Mouse (Mus musculus) kidney, adult 2 months (tissue): ENCODE results near the gene Scd2. TPM values are rescaled to one million over a fixed set of nuclear protein-coding genes. Genes with fewer than 3 reads are reported as not detected.

ENCODE experiments used
- DNase-seq: peaks from one replicate; pipeline ENCODE4 v3.0.0; 2021
- H3K27ac ChIP-seq: fragments of 200-500 bp; 2 replicates; pipeline ENCODE4 v1.5.1; 2012; ENCODE audit warnings: low read depth, low read length, control low read depth, inconsistent platforms; ENCODE audit not compliant: insufficient read depth
- H3K27me3 ChIP-seq: fragments of 200-500 bp; replicated peaks from 2 replicates; pipeline ENCODE4 v1.6.1; 2012; ENCODE audit warnings: mild to moderate bottlenecking, moderate library complexity, low read length, inconsistent platforms; ENCODE audit not compliant: control insufficient read depth, insufficient read depth
- H3K36me3 ChIP-seq: fragments of 200-500 bp; 2 replicates; pipeline ENCODE4 v1.6.1; 2012; ENCODE audit warnings: mild to moderate bottlenecking, moderate library complexity, low read length, inconsistent platforms; ENCODE audit not compliant: control insufficient read depth, insufficient read depth
- H3K4me1 ChIP-seq: fragments of 200-500 bp; 2 replicates; pipeline ENCODE4 v1.6.1; 2011; ENCODE audit warnings: low read length; ENCODE audit not compliant: control insufficient read depth, insufficient read depth
- H3K4me3 ChIP-seq: fragments of 200-500 bp; 2 replicates; pipeline ENCODE4 v1.5.1; 2011; ENCODE audit warnings: mild to moderate bottlenecking, low read depth, low read length, control low read depth; ENCODE audit not compliant: insufficient read depth
- CTCF ChIP-seq: fragments of 200-500 bp; conservative IDR thresholded peaks from 2 replicates; pipeline ENCODE4 v1.5.1; 2011; ENCODE audit warnings: low read depth, mild to moderate bottlenecking, control low read depth, low read length, moderate library complexity, mixed read lengths; ENCODE audit not compliant: insufficient read depth, insufficient read length
- POLR2A ChIP-seq: fragments of 200-500 bp; IDR thresholded peaks from one replicate; pipeline ENCODE4 v1.6.1; 2011; ENCODE audit warnings: low read depth, low read length, control low read depth
- WGBS: fragments of 180-500 bp; shearing (Covaris S2); methylation state at CpG from one replicate; pipeline ENCODE4 v1.1.7; 2018; 5-methylcytosine and 5-hydroxymethylcytosine counted together
- polyA plus RNA-seq: library from polyadenylated mRNA; depleted of rRNA; stranded (reverse); fragments of >200 nt; gene quantifications from 2 replicates; pipeline ENCODE4 v1.2.3, GENCODE M21; 2012

Scd2 gene
- polyA plus RNA-seq, 1 experiment: 61.3 TPM

DNA sequence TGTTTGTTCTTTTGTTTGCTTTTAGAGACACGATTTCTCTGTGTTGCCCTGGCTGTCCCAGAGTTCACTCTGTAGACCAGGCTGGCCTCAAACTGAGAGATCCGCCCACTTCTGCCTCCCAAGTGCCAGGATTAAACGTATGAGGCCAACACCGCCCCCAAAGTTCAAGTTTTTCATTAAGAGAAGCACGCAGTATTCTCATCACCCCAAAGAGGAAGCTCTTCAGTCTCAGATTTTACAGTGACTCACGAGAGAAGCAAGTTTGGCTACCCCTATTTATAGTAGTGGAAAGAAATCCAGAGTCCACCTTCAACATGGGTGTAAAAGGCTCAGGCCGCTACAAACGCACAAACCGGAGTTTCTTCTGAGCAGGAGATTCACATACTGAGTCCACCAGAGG lies 29.2 kb upstream of the Scd2 start:
- H3K4me3 ChIP-seq: no peak overlapping the region
- no peak overlapping the region for H3K27ac ChIP-seq
- H3K27me3 ChIP-seq: no peaks in the 10 kb centered on the region
- H3K36me3 ChIP-seq: no peaks in the 10 kb centered on the region
- TF ChIP-seq POLR2A (no peak), CTCF (no peak)
- no peaks in the 10 kb centered on the region for H3K4me1 ChIP-seq
- no peak for DNase-seq
- 71% methylated on average over 9 of the region's 9 CpGs for WGBS

DNA sequence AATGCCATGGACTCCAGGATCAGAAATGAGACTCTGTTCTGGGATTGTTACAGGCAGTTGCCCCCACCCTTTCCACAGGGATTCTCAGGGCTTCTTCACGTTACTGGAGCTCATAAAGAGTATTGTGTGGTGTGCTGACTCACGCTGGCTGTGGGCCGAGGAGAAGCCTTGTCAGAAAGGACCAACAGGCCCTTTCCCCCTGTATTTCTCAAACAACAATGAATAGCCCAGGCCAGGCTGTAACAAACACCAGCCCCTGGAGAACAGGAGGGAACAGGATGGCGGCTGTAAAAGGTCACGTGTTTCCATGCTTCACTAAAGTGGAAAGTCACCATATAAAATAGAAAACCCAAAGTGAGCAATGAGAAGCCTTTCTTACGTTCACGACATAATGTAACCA lies 28.2 kb upstream of the Scd2 start:
- TF ChIP-seq CTCF: no peak
- no peak for TF ChIP-seq POLR2A
- 74% methylated on average over 7 of the region's 7 CpGs for WGBS
- Histone ChIP-seq H3K4me1 (no peaks in the 10 kb centered on the region), H3K27ac (no peak overlapping the region), H3K4me3 (no peak overlapping the region), H3K27me3 (no peaks in the 10 kb centered on the region), H3K36me3 (no peaks in the 10 kb centered on the region)
- DNase-seq: no peak

DNA sequence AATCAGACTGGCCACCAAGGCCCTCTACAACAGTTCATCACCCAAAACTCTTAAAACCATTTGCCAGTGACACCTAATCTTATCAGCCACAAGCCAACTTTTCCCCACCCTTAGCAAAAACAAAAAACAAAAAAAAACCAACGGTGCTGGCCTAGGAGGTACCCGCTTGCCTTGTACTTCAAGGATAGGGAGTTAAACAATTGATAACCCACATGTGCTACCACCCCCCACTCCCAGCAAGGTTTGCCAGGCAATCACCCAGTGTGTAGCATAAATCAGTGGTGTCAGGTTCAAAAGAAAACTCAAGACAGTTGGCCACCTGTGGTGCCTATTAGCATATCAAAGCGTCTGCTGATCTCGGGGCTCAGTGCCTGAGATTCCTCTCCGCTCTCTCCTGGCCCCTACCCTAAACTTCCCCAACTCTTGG lies 27.6 kb upstream of the Scd2 start:
- H3K27ac ChIP-seq: no peak overlapping the region
- 74% methylated on average over 5 of the region's 5 CpGs for WGBS

DNA sequence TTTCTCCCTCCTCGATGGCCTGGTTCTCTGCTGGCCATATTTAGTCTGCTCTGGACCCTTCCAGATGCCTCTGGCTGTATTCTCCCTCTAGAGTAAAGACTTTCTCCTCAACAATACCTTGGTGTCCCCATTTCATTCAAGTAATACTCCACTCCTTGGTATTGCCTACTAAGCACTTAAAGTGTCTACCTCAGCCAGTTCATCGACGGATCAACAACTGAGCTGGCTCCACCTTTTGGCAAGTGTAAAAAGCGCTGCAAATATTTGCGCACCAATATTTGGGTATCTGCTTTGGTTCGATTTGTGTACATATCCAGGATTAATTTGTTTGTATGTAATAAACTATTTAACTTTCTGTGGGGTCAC lies 27.0 kb upstream of the Scd2 start:
- WGBS: 26% methylated on average over 6 of the region's 6 CpGs
- H3K27ac ChIP-seq: peak overlapping the region; percentile 29; the same call in 1 of the 2 replicates
- no peaks in the 10 kb centered on the region for H3K36me3 ChIP-seq
- H3K27me3 ChIP-seq: no peaks in the 10 kb centered on the region
- TF ChIP-seq POLR2A (no peak), CTCF (0 out of 2 replicates have a peak, but pooled peaks have one; percentile 3)
- H3K4me3 ChIP-seq: peak overlapping the region; percentile 74
- DNase-seq: no peak
- H3K4me1 ChIP-seq: no peaks in the 10 kb centered on the region

More for the DNA sequence above, 27.6 kb upstream of the Scd2 start:
- Histone ChIP-seq H3K36me3 (no peaks in the 10 kb centered on the region), H3K4me1 (no peaks in the 10 kb centered on the region), H3K4me3 (no peak overlapping the region), H3K27me3 (no peaks in the 10 kb centered on the region)
- no peak for DNase-seq
- TF ChIP-seq POLR2A: no peak
- TF ChIP-seq CTCF: no peak

DNA sequence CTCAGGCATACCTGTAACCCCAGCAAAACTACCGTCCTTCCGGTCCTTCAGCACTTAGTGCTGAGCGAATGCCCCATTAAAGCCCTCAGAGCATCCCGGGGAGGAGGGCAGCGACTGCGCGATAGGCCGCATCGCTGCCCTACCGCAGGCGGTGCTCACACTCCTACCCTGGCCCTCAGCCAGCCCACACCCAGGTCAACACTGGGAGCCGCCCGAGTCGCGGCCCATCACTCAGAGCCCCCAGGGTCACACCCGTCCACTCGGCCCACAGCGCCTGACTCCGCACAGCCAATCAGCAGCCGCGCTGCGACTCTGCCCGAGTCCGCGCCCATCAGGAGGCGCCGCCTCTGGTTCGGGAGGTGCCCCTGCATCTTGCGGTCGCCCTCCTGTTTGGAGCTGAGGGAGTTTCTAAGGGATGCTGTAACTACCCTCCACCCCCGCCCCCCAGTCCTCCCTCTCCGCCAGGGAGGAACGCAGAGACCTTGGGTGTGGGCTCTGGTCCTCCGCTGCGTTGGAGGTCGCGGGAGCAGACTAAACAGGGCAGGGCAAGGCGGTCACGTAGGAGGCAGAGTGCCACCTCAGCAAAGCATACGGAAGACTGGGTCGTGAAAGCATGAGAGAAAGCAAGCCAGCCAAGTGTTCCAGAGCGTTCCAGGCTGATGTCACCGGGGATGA lies 26.5 kb upstream of the Scd2 start:
- peak overlapping the region; percentile 75; the same call in 1 of the 2 replicates for H3K27ac ChIP-seq
- DNase-seq: peak; percentile 88
- WGBS: under 1% methylated on average over 43 of the region's 43 CpGs

DNA sequence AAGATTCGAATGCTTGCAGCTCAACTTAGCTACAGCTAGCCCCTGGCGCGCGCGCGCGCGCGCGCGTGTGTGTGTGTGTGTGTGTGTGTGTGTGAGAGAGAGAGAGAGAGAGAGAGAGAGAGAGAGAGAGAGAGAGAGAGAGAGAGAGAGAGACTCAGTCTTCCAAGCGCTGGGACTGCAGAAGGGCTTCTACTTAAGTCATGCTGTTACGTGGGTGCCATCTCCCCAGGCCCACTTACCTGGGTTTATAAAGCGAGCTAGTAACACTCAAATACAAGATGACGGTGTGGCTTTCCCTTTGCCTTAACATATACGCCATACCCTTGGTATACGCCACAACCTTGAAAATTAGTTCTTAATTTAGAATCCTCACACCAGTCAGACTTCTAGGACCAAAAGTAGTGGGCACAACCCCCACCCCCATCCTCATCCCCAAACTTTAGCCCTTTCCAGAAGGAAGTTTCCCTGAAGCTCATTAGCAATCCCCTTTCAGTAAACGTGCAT lies 25.9 kb upstream of the Scd2 start:
- Histone ChIP-seq H3K4me1 (no peaks in the 10 kb centered on the region), H3K27ac (peak overlapping the region; percentile 75; the same call in 1 of the 2 replicates), H3K36me3 (no peaks in the 10 kb centered on the region), H3K4me3 (peak overlapping the region; percentile 74), H3K27me3 (no peaks in the 10 kb centered on the region)
- TF ChIP-seq CTCF: no peak
- TF ChIP-seq POLR2A: no peak
- no peak for DNase-seq
- 19% methylated on average over 18 of the region's 18 CpGs for WGBS

More for the DNA sequence above, 26.5 kb upstream of the Scd2 start:
- no peak for TF ChIP-seq POLR2A
- TF ChIP-seq CTCF: no peak
- Histone ChIP-seq H3K4me1 (no peaks in the 10 kb centered on the region), H3K4me3 (peak overlapping the region; percentile 74), H3K36me3 (no peaks in the 10 kb centered on the region), H3K27me3 (no peaks in the 10 kb centered on the region)

DNA sequence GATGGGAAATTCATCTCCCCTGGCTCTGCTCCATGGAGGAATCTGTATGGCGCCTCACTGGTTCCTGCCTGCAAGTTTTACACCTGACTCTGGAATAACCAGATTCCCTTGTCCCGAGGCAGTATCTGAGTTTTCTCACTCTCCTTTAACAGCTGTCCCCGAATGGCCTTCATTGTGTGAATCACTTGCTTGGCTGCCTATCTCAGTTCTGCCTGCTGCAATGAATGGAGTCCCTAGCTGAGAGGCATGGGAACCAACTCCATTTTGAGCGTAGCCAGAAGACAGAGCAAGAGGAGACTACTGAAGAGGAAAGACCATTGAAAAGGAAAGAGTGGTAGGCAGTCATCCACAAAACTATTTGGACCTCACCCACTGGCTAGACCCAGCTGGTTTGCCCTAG lies 19.8 kb upstream of the Scd2 start:
- Histone ChIP-seq H3K4me1 (no peaks in the 10 kb centered on the region; the same call in 1 of the 2 replicates), H3K27ac (no peak overlapping the region), H3K27me3 (no peaks in the 10 kb centered on the region), H3K4me3 (no peak overlapping the region), H3K36me3 (no peaks in the 10 kb centered on the region)
- TF ChIP-seq POLR2A (no peak), CTCF (no peak)
- 78% methylated on average over 4 of the region's 4 CpGs for WGBS
- no peak for DNase-seq
